Mouse (Mus musculus) ovary, adult 18-20 months (tissue): ENCODE data around the gene Ppp2r5a.

Experiments used
- DNase-seq: peaks from one replicate; pipeline ENCODE4 v3.0.0; 2022; ENCODE audit warnings: low spot score, mixed read lengths

The Ppp2r5a gene

DNA sequence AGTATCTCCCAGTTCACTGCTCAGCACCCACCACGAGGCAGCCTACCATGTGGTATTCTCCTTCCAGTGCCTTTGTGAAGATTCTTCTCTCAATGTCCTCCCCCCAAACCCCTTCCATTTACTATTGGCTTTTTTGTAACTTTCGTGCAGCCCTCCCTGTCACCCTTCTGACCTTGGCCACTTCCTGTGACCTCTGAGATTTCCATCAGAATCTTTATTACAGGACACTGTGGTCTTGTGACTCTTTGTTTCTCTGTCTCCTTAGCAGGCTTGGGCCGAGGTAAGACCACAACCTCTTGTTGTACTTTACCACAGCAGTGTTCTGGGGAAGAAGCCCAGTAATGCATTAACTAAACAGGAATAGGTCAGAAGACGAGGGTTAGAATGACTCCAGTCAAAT is 15.9 kb upstream of the Ppp2r5a start:
- DNase-seq = no peak

DNA sequence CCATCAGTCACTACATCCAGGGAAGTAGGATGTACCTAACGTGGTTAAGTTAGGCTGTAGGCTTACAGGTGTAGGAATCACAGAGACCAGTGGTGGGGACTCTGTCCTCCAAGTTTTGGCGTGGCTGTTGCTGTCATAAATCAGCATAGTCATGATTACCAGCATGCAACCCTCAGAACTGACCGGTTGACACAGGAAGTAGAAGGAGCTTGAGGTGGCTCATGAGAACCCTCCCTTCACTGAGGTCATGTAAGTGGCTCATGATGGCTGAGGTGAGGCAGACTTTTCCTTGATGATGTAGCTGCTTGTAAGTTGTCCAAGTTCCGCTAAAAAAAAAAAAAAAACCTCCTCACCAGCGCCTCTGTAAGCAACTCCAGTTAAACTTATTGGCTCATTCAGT is 14.0 kb upstream of the Ppp2r5a start:
- no peak for DNase-seq

DNA sequence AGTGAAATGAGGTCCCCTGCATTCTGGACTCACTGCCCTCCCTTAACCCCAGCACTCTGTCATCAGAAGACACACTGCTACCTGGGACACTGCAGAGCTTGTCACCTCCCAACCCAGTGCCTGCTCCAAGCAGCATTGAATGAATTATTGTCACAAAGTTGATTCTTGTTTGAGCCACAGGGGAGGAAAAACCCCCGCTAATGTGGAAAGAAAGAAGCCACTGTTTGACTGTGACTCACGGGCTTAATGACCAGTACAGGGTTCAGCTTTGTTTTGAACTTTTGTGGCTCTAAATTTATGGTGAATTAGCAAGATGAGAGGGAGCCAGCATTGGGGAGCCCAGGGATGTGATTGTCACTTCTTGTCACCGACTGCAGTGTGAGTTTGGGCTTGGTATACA is 13.5 kb upstream of the Ppp2r5a start:
- DNase-seq = no peak

DNA sequence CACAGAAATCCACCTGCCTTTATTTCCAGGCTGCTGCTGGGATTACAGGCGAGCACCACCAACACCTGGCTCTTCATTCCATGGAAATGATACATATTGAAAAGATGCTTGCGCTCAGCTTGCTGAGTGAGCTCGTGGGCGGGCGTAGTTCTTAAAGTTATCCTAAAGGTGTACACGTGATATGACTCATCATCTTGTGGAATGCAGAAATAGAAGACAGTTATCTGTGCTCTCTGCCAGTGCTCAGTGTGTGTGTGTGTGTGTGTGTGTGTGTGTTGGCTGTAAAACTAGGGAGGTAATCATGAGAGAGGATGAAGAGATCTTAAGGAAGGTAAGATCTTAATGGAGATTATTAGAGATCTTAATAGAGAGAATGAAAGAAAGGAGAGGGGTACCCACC is 11.4 kb upstream of the Ppp2r5a start:
- DNase-seq = no peak

DNA sequence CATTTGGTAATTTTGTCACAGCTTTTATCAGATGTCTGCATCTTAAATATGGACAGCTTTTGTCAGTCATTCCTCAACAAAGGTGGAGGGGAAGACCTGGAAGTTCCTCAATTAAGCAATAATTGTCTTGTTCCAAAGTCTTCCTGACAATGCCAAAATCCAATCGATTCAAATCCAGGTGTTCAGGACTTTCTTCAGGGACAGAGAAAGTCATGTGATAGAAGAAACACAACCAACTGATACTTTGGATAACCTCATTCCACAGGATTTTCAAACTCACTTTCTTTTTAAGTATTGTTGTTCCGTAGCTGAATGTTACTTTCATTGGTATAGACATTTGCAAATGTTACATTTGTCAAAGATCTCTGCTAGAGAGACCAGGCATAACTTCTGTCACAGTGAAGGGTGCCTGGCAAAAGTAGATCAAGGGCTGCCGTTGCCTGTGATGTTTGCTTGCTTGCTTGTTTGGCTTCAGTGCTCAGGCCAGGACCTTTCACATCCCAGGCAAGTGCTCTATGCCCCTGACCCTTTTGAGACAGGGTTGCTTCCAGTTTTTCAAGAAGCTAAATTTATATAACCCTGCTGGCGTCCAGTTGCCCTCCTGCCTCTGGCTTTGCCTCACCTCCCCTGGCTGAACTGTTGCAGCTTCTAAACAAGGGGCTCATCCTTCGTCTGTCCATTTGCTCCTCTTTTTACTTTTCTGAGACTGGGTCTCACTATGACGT is 10.8 kb upstream of the Ppp2r5a start:
- DNase-seq = no peak

DNA sequence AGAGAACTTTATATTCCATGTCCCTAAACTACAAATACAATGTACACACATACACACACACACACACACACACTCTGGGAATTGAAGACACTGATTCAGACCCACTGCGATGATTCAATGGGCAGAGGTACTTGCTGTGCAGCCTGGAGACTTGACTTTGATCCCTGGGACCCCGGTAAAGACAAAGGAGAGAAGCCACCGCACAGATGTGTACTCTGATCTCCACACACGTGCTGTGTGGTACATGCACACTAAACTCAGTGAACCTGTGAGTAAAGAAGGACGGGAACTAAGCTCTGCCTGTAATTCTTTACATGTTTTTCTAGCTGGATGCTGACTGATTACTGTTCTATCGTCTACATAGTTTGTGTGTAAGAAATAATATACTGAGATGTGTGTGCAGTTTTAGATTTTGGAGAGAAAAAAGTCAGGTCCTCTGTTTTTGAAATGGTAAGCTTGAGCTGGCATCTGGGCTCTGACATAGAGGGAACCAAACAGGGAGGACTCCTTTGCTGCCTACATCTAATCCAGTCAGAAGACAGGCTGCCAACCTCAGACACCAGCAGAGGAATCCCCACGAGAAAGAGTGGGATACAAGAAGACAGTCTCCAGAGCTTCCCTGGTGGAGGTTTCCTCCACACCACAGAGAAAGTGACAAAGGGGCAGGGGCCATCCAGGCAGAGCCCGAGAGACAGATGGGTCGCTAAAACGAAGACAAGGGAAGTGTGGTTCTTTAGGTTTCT is 7.4 kb upstream of the Ppp2r5a start:
- no peak for DNase-seq

DNA sequence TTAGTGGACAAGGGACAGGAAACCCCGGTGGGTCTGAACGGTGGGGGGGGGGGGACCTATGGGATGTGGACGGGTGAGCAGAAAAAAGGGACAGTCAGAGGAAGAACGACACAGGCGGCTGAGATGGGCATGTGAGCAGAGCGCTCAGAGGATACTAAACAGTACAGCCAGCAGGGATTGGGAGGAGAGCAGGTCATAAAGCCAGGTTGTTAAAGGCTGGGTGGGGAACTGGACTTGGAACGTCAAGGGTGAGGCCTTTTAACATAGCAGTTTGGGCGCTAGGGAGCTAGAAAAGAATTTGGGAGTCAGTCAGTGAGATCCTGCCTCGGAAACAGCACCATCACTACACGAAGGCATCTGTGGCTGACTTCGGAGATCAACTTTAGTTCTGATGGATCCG is 4.2 kb upstream of the Ppp2r5a start:
- DNase-seq = no peak

DNA sequence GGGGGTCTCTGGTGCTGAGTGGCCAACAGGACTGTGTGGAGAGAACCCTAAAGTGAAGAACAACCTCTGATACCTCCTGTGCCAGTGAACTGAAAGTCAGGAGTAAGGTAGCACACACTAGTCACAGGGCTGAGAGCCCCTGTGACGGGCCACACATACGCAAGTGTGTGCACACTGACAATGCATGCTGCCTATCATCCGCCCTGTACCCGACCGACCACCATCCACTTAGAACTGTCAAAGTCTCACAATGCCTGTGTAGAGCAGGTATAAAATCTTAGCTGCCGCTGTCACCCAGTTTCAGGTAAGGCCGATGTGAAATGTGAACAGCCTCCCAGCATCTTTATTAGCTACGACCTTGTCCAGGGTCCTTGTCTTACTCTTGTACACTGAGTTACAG is 3.4 kb upstream of the Ppp2r5a start:
- DNase-seq = no peak

DNA sequence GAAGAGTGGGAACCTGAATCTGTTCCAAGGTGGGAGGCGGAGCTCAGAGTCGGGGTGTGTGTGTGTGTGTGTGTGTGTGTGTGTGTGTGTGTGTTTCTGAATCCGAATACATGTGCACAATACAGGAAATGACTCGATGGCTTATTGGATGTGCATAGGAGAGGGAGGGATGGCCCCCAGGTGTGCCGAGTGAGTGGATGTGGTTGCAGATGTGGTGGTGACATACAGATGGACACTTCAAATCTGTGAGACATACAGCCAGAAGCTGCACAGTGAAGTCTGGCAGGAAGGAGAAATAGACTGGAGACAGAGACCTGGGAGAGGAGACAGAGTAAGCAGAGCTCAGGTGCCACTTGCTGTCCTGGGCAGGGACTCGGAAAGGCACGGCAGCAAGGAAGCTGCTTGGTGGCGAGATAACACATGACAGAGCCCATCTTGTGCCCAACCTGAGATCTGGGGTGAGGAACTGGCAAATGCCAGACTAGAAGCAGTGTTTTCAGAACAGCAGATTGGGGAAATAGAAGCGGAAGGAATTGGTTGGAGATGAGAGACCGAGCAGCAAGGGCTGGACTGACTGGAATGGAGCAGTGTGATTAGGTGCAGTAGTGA is 1.8 kb upstream of the Ppp2r5a start:
- DNase-seq = no peak

DNA sequence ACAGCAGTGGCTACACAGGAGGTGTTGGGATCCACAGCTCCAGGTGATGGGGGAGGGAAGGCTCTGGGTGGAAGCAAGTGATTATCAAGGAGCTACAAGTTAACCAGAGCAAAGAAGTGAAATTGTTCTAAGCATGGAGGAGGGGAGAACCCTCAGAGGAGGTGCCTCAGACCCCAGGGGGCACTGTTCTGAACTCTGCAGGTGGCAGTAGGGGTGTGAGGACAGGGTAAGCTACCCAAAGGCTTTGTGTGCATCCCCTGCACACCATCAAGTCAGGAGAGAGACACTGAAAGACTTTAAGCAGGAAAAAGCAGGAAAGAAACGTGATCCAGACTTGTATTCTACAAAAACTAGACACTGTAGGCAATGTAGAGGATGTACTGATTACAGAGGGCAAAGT is 1.2 kb upstream of the Ppp2r5a start:
- DNase-seq = no peak

DNA sequence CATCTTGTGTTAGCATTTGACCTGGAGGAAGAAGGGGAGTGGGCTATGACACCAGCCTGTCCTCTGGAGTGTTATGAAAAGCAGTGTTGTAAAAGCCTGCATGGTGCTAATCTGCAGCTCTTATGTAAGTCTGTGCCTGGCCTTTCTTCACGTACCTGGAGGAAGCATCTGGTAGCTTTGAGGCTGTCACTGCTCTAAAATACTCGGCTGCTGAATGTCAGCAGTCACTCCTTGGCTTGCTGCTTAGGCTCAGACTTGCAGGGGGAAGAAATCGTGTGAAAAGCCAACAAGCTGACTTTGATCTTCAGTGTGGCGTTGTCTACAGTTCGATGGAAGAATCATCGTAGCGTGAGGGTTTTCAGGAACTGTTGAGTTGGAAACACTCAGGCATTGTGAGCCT is 566 bp downstream of the Ppp2r5a start:
- DNase-seq = no peak

DNA sequence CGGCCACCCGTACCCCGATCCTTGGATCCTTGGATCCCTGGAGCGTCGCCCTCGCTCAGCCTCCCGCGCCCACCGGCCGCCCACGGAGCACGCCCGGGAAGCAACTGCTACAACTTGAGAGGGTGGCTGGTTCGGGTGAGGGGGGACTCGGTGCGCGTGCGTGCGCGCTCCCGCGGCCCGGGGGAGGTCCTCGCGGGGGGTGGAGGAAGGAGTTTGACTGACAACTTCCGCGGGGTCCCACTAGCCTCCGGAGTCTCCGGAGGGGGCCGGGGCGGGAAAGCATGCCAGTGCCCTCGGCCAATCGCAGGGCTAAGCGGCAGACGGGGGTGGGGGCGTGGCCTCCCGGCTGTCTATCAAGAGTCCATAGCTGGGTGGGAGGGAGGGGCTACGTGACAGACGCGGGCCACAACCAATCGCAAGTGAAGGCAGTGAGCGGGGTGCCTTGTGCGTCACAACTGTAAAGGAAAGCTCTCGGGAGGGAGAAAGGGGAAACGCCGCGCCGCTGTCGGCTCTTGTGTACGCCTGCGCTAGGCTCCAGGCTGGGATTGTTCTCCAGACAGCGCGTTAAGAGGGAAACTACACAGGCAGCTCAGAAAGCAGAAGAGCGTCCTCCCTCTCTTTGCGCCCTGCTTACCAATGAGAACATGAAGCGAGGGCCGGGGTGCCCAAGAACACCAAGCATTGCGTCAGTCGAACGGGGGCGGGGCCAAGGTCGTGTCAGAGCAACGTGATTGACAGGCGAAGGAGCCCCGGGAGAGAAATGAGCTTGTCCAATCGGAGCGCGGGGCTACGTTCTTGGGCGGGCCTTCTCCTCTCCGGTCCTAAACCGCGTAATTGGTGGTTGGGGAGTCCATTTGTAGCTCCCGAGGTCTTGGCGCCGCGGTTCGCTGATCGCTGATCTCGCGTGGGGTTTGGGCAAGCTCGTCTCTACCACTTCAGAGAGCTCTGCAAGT is 5.9 kb downstream of the Ppp2r5a start:
- DNase-seq = peak; percentile 99

DNA sequence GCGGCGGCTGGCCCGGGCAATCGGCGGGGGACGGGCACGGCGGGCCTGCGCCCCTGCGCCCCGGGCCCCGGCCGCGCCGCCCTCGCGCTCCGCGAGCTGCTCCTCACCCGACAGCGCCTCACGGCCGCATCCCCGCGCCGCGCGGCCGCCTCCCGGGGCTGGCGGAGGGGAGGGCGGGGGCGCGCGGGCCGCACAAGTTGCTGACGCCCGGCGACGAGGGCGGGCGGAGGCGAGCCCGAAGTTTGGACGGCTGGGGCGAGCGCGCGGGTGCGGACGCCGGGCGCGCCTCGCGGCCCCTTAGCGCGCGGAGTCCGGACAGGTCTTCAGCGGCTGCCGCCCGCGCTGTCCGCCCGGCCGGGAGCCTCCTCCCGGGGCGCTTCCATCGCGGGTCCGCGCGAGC is 6.6 kb downstream of the Ppp2r5a start:
- peak; percentile 45 for DNase-seq

DNA sequence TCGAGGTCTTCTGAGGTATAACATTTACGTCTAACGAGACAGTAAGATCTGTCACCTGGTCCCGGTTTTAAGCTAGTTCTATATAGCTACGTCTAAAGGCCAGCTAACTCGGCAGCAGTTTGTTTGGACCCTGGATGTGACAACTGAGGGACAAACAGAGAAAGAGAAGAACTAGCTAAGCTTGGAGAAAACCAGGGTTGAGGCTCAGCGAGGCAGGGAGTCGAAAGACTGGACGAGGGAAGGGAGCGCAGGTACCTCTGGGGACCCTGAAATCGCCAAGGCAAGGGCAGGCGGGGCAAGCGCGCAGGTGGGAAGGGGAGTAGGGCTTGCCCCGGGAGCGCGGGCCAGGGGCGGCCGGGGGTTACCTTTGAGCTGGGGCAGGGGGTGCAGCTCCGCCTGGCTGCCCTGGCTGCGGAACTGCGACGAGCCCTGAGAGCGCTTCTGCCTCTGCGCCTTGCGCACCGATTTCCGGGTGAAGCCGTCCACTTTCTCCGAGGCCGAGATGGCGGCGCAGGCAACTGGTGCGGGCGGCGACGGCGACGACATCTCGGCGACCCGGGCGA is 7.1 kb downstream of the Ppp2r5a start:
- peak; percentile 20 for DNase-seq

DNA sequence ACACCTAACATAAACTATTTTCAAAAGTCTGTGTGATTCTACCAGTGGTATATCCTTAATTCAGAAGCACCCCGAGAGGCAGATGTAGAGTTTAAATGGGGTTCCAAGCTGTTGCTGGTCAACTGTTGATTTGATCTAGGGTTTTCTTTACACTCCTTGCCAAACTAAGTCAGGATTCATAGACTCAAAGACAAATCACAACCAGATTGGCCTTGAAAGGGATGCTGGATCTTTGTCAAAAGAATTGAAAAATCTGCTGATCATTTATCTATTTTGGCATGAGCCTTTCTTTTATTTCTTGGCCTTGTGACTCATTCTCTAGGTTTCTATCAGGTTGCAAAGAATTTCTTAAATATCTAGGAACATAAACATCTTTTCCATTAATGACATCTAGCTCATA is 7.9 kb downstream of the Ppp2r5a start:
- DNase-seq = no peak

DNA sequence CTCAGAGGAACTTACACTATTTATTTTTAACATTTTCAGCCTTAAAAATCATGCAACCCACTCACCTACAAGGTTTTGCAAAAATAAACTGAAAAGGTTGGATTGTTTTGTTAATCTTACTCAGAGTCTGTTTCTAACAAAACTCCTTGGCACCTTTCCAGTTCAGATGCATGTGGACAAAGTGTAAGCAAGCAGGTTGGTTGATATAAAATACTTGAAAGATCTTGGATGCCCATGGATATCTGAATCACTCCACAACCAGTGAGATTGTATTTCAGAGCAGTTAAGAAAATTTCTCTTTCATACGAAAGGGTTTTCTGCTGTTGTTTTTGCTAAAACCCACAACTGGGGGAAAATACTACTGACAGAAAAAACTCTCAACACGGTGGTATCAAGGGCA is 8.9 kb downstream of the Ppp2r5a start:
- DNase-seq = no peak

DNA sequence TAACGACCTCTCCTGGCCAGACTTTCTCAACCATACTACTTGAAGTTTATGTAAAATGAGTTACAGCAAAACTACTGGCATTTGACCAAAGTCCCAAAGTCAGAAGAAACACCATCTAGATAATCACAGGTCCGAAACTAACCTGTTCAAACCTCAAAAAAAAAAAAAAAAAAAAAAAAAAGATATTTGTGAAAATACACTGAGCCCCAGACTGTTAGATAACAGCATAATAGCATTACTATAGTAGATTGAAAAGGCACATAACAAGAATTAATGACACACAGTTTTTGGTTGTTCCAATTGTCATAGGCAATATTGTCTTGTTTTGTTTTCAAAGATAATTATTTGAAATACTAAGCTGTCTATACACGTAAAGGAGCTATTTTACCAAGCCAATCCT is 9.5 kb downstream of the Ppp2r5a start:
- no peak for DNase-seq

DNA sequence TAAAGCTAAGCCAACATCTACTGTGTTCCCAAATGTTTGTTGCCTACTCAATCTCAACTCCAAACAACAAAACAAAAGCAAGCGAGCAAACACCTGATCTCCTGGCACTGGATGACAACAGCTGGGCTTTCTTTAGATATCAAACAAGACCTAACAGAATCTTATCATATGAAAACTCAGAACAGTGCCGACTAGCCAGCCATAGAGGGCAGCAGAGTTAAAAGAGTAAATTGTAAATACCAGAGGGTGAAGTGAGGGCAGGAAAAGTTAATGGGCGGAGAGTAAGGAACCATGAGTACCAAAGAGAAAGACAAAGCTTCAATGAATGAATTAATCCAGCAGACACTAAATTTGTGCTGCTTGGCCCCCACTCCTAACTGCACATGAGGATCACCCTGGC is 11.8 kb downstream of the Ppp2r5a start:
- DNase-seq = peak; percentile 14

DNA sequence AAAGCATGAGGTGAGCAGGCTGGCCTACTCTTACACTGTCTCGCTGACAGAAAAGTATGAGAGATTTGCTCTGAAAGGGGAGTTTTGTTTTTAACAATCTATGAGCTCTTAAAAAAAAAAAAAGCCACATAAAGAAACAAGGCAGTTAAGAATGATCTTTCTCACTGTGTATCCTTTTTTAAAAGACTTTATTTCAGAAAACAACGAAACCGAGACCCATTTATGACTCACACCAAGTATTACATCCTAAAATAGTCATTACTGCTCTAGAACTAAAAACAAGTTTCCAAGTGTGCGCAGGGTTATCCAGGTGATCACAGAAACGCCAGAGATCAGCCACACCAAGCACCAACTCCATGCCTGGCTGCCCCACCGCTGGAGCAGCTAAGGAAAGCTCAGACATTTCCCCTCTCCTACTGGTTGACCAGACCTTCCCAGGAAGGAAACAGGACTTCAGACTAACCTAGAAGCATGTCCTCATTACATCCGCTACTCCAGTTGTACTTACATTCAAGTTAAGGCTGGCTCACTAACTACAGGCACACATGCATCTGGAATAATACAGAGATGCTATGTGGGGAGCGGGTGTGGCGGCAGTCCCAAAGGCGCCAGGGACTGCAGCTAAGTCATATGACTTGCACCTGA is 18.2 kb downstream of the Ppp2r5a start:
- DNase-seq = no peak

DNA sequence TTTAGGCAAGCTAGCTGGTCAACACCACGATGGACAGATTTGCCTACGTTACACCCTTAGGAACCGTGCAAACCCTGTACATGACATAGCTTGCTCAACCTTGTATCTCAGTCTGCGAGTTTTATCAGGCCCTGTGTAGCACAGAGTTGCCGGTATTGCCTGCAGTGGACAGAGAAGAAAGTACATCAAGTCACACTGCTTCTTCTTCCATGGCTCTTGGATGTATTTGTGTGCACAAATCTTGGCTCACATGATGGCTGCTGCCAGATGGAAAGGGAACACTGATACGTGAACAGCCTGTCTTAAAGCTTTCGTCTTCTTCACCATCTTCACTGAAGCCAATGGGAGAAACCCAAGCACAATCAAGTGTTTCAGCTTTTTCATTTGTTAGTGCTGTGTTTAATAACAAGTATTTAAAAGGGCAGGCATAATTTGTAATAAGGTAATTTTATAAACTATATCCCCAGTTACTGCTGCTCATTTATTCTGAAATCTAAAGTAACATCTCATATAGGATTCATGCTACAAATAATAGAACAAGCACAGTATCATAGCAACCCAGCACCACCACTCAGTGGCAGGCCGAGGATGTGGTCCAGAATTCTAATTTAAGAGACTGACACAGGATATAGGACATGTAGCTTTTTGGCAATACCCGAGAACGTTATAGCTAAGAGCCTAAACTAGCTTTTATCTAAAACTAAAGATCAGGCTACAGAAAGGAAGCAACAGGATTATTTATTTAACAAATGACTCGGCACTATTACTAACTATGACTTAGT is 20.9 kb downstream of the Ppp2r5a start:
- no peak for DNase-seq

DNA sequence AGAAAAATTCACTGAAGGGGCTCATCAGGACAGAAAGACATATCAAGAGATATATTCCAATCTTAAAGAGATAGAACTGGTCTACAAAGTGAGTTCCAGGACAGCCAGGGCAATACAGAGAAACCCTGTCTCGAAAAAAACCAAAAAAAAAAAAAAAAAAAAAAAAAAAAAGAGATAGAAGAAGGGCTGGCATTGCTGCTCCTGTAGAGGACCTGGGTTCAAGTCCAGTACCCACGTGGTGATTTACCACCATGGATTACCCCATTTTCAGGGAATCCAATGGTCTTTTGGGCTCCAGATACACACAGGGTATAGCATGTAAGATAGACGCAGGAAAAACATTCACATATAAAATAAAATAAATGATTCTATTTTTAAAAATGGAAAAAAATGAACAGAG is 22.2 kb downstream of the Ppp2r5a start:
- no peak for DNase-seq
